Mouse (Mus musculus) spleen, postnatal 10 days (tissue): ENCODE results near the gene Ugt2b37.
"Not testable (repeated sequence)": the region's sequence is repeated elsewhere in the genome, so short reads cannot be mapped to it uniquely, and the experiment has no call there.

Experiments used
- DNase-seq, 2 experiments: peaks; one replicate each; pipeline ENCODE4 v3.0.0; 2021 to 2022; ENCODE audit warnings: low spot score in 2 of 2

Gene Ugt2b37

DNA sequence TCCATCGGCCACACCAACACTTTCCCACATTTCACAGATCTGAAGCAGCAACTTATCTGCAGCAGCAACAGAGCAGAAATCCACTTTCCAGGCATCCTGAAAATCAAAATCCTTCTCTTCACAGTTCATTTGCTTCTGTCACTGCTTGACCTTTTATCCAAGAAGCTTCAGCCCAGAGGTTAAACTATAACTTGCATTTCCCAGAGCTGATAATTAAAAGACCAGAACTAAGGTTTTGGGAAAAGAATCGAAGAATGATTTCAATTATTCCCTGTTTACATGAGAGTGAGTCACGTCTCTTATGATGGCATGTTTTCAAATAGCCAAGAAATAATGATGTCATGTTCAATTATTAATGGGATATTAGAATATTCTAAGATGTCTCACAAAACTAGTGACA is at the start of gene Ugt2b37:
Gene Ugt2b37, minus strand, starts transcription at position 129 of the 400 bp plus-strand sequence.
- not testable (repeated sequence) for DNase-seq

DNA sequence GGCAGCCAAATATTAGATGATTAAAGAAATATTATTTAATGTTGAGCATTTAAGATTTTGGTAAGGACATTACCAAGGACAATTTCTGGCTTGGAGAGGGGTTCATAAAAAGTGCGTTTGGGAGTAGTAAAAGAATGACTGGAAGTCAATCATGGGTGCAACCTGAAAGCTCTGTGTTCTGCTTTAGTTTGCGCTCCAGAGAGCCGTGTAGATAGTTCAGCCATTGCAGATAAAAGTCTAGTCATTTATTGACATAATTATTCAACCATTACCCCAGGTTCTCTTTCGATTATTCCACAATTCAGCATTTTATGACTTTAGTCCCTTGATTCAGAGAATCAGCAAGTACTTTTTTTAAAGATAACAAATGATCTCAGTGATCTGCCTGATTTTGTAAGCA is 31.6 kb upstream of the Ugt2b37 start:
- DNase-seq, result not testable (repeated sequence)

DNA sequence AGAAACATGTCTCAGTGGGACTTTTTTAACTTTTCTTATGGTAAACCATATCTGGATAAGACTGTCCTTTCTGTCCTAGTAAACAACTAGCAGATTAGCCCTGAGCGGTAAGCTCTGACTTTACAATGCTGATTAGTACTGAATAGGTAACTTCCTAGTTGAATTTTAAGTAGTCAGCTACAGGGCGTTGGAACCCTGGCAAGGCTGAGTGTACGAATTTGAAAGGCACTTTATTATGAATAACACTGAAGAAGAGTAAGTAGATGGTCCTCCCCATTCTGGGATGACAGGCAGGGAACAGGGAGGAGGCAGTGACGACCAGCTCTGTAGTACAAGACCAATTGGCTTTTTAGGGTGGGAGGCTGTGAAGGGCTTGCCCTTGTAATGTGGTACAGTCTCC is 21.4 kb upstream of the Ugt2b37 start:
- DNase-seq, result not testable (repeated sequence)

DNA sequence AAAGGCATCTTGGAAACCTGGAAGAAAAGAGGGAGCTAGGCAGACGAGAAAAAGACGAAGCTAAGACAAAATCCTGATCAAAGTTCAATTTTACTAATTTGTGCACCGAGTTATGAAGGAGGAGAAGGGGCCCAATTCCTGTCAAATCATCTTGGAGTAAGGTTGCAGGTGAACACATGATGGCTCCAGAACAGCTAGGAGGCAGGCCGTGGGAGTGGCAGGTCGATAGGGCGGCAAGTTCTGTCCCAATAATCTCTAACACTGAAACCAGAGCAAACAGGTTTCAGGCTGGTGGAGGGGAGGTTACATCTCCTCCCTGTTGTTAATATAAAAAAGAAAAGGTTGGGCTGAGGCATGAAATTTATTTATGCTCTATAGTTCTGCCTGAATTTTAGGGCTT is 21.0 kb upstream of the Ugt2b37 start:
- no peak for DNase-seq

DNA sequence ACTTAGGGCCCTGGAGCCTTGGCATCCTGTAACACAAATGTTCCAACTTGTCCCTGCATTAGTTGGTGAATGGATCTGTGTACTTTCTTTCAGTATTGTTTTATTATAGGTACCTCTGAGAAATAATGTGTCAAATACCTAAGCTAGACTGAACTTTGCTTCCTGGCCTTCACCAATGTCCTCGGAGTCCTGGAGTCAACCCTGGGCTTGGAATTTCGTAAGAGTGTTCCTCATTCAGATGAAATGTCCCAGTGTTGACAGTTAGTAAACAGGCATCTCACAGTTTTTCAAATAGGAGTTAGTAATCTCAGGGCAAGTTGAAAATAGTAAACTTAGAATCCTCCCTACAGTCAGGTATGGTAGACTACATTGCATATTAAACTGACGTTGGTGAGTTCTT is 1.2 kb upstream of the Ugt2b37 start:
- DNase-seq, result no peak

DNA sequence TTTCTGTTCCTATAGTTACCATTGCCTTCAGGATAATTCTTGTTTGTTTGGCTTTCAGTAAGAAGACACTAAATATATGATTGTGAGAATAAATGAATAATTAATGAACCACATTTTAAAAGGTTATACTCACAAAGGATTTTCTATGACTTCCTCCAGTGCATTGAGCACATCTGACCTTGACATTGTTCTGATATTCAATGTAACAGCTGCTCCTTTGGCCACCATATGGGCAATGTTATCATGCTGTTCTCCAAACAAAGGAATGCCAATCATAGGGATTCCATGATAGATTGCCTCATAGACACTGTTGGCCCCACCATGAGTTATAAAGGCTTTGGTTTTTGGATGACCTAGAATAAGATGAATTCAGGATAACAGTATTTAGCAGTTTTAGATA is 12.5 kb downstream of the Ugt2b37 start:
- not testable (repeated sequence) for DNase-seq

DNA sequence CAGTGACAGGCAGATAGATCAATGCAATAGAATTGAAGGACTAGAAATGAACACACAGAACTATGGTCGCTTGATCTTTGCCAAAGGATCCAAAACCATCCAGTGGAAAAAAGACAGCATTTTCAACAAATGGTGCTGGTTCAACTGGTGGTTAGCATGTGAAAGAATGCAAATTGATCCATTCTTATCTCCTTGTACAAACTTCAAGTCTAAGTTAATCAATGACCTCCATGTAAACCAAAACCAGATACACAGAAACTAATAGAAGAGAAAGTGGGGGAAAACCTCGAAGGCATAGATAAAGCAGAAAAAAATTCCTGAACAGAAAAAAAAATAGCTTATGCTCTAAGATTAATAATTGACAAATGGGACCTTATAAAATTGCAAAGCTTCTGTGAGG is 58.2 kb downstream of the Ugt2b37 start:
- not testable (repeated sequence) for DNase-seq
